In genomic region chr6:49966555-49966954, GRCm38 (mm10) we compare ENCODE assay signal across 21 mouse cellular contexts.
"Had no signal": no experiment of that assay in that cellular context is flagged by ENCODE, and none has a peak within 500 bp of the region (broad histone marks: within the 10 kb centered on the region; RNA-seq: fewer than 3 reads in every experiment).

No protein-coding gene starts in this region.

- H3K27ac ChIP-seq: gastrocnemius, adult 2 months; heart, adult 2 months; heart, embryonic 13.5 days; heart, embryonic 15.5 days; hindbrain, embryonic 10.5 days; hindbrain, embryonic 12.5 days; hindbrain, embryonic 15.5 days; hindbrain, postnatal 0 days; left cerebral cortex, adult 2 months; limb, embryonic 15.5 days; liver, embryonic 12.5 days; liver, embryonic 14.5 days had no signal

- H3K36me3 ChIP-seq: heart, embryonic 13.5 days; heart, embryonic 15.5 days; hindbrain, embryonic 10.5 days; hindbrain, embryonic 12.5 days; hindbrain, embryonic 15.5 days; limb, embryonic 15.5 days; liver, embryonic 12.5 days had no signal

- DNase-seq: gastrocnemius, adult 2 months; gastrocnemius, postnatal 10 days; gastrocnemius, postnatal 36 days; heart, adult 2 months; heart, postnatal 14 days; heart, postnatal 36 days; layer of hippocampus, adult 9-11 months; layer of hippocampus, postnatal 36 days had no signal

- H3K27me3 ChIP-seq: heart, embryonic 13.5 days; heart, embryonic 15.5 days; hindbrain, embryonic 12.5 days; hindbrain, embryonic 15.5 days; liver, embryonic 12.5 days had no signal

- ATAC-seq: forebrain, embryonic 16.5 days; hindbrain, postnatal 0 days; intestine, embryonic 16.5 days; liver, embryonic 12.5 days had no signal

- H3K4me2 ChIP-seq: heart, embryonic 11.5 days; heart, embryonic 13.5 days; heart, embryonic 15.5 days; hindbrain, embryonic 12.5 days; hindbrain, embryonic 15.5 days; limb, embryonic 15.5 days; liver, embryonic 12.5 days had no signal

- H3K4me3 ChIP-seq: gastrocnemius, adult 2 months; heart, adult 2 months; heart, embryonic 13.5 days; heart, embryonic 15.5 days; hindbrain, embryonic 10.5 days; hindbrain, embryonic 12.5 days; hindbrain, embryonic 15.5 days; left cerebral cortex, adult 2 months; limb, embryonic 15.5 days; liver, embryonic 12.5 days had no signal

- H3K4me1 ChIP-seq: heart, embryonic 13.5 days; heart, embryonic 15.5 days; hindbrain, embryonic 10.5 days; hindbrain, embryonic 12.5 days; hindbrain, embryonic 15.5 days; liver, embryonic 12.5 days had no signal

- H3K9ac ChIP-seq: heart, embryonic 13.5 days; heart, embryonic 15.5 days; hindbrain, embryonic 12.5 days; hindbrain, embryonic 15.5 days; limb, embryonic 15.5 days; liver, embryonic 12.5 days; liver, embryonic 14.5 days had no signal

- H3K9me3 ChIP-seq: heart, embryonic 13.5 days; heart, embryonic 15.5 days; hindbrain, embryonic 10.5 days; hindbrain, embryonic 12.5 days; hindbrain, embryonic 15.5 days; limb, embryonic 15.5 days; liver, embryonic 12.5 days had no signal
